Mouse (Mus musculus): ENCODE measurements around the gene Ppp1r9a.

The Ppp1r9a gene

DNA sequence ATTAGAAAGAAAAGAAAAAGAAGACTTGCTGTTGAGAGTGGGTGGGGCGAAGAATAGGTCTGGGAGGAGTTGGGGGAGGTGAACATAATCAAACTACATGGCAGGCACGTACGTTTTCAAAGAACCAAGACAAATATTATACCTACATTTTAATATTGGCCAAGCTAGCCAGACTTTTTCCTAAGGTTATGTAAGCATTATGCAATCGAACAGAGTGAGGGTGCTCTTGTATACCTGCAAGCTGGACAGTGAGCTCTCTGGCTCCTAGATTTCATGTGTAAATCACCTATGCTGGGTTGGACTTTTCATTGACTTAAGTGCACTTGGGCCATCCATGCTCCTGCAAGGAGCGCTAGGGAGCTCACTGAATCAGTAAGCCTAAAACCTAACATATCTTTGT lies 295.9 kb downstream of the Ppp1r9a start:
- DNase-seq (ENCODE audit: low read depth, low spot score), result no peak

DNA sequence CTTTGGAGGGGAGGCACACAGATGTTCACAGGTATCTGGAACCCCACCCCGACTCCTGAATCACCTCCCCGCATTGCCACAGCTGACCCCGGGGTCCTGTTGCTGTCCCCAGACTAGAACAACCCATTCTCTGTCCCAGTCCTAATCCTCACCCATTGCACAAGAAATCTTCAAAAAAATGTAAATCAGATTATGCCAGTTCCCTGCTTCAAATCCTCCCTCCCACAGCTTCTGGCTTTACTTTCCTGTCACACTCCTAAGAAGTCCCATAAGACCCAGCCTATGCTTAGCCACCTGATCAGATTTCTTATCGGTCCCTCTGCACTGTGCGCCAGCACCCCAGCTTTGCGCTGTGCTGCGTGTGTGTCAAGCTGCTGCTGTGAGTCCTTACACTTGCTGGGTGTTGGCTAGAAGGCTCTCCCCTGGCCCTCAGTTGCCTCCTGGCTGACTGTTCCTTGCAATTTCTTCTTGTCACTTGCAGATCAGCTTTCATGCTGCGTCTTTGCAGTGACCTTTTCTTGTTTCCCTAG lies 296.7 kb downstream of the Ppp1r9a start:
- DNase-seq (ENCODE audit: low read depth, low spot score), result no peak

DNA sequence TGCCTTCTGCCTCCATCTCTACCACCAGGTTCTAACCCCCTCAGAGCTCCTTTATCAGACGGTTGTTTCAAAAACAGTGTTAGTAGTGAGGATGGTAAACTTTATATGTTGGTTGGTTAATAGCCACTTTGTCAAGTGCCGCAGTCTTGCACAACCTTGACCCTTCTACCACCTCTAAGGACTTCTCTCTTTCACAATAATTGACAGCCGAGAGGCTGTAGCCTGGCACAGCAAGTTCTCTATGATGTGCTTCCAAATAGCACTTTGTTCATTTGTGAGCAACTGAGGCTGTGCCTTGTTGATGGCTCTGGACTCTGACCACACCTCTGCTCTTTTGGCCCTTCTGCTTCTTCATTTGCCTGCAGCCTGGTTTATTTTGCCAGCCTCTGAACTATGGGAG lies 297.2 kb downstream of the Ppp1r9a start:
- no peak for DNase-seq (ENCODE audit: low read depth, low spot score)

- DNase-seq (ENCODE audit: low read depth, low spot score), result no peak
Measured at GRCm38 (mm10) chr6:5207817-5208216, 305.1 kb downstream of the Ppp1r9a start.
